Mouse (Mus musculus) layer of hippocampus, adult 9-10 months (tissue): ENCODE data around the gene Chrnb2.
"Not testable (repeated sequence)": the region's sequence is repeated elsewhere in the genome, so short reads cannot be mapped to it uniquely, and the experiment has no call there.

Experiments
- DNase-seq: peaks from one replicate; pipeline ENCODE4 v3.0.0; 2022; ENCODE audit warnings: low spot score

The Chrnb2 gene

GRCm38 (mm10) chr3:89764119-89764724 lies at the start of gene Chrnb2:
TSS of gene Chrnb2 (minus strand) at chr3:89764632.
- no peak for DNase-seq

- no peak for DNase-seq
Observed at GRCm38 (mm10) chr3:89814051-89814450, 49.6 kb upstream of the Chrnb2 start.

- DNase-seq: no peak
Observed at GRCm38 (mm10) chr3:89812166-89812565, 47.7 kb upstream of the Chrnb2 start.

GRCm38 (mm10) chr3:89810841-89811240 lies 46.4 kb upstream of the Chrnb2 start:
- DNase-seq: no peak

GRCm38 (mm10) chr3:89808638-89809037 lies 44.2 kb upstream of the Chrnb2 start:
- DNase-seq: no peak

GRCm38 (mm10) chr3:89807881-89808280 lies 43.4 kb upstream of the Chrnb2 start:
- DNase-seq: no peak

- DNase-seq: no peak
Observed at GRCm38 (mm10) chr3:89807171-89807570, 42.7 kb upstream of the Chrnb2 start.

- no peak for DNase-seq
Observed at GRCm38 (mm10) chr3:89806751-89807150, 42.3 kb upstream of the Chrnb2 start.

- no peak for DNase-seq
Observed at GRCm38 (mm10) chr3:89805179-89805578, 40.7 kb upstream of the Chrnb2 start.

- DNase-seq: no peak
Observed at GRCm38 (mm10) chr3:89802876-89803275, 38.4 kb upstream of the Chrnb2 start.

GRCm38 (mm10) chr3:89801507-89801847 lies 37.0 kb upstream of the Chrnb2 start:
- no peak for DNase-seq

GRCm38 (mm10) chr3:89800774-89801506 lies 36.5 kb upstream of the Chrnb2 start:
- no peak for DNase-seq

GRCm38 (mm10) chr3:89800078-89800477 lies 35.6 kb upstream of the Chrnb2 start:
- DNase-seq: not testable (repeated sequence)

GRCm38 (mm10) chr3:89799476-89799875 lies 35.0 kb upstream of the Chrnb2 start:
- DNase-seq: no peak

GRCm38 (mm10) chr3:89798518-89798917 lies 34.1 kb upstream of the Chrnb2 start:
- DNase-seq: no peak

- DNase-seq: no peak
Observed at GRCm38 (mm10) chr3:89796358-89796757, 31.9 kb upstream of the Chrnb2 start.

GRCm38 (mm10) chr3:89795746-89796145 lies 31.3 kb upstream of the Chrnb2 start:
- DNase-seq: no peak

GRCm38 (mm10) chr3:89794616-89795015 lies 30.2 kb upstream of the Chrnb2 start:
- DNase-seq: no peak

- DNase-seq: no peak
Observed at GRCm38 (mm10) chr3:89788680-89789352, 24.4 kb upstream of the Chrnb2 start.

- no peak for DNase-seq
Observed at GRCm38 (mm10) chr3:89786275-89786674, 21.8 kb upstream of the Chrnb2 start.

- no peak for DNase-seq
Observed at GRCm38 (mm10) chr3:89784991-89785753, 20.7 kb upstream of the Chrnb2 start.

GRCm38 (mm10) chr3:89781640-89782039 lies 17.2 kb upstream of the Chrnb2 start:
- no peak for DNase-seq

GRCm38 (mm10) chr3:89780102-89780501 lies 15.7 kb upstream of the Chrnb2 start:
- DNase-seq: no peak
